Mouse (Mus musculus) kidney, adult 2 months (tissue): ENCODE results near the gene Dap.

ENCODE experiments used
- CTCF ChIP-seq: fragments of 200-500 bp; conservative IDR thresholded peaks from 2 replicates; pipeline ENCODE4 v1.5.1; 2011; ENCODE audit warnings: low read depth, mild to moderate bottlenecking, control low read depth, low read length, moderate library complexity, mixed read lengths; ENCODE audit not compliant: insufficient read depth, insufficient read length
- POLR2A ChIP-seq: fragments of 200-500 bp; IDR thresholded peaks from one replicate; pipeline ENCODE4 v1.6.1; 2011; ENCODE audit warnings: low read depth, low read length, control low read depth

DNA sequence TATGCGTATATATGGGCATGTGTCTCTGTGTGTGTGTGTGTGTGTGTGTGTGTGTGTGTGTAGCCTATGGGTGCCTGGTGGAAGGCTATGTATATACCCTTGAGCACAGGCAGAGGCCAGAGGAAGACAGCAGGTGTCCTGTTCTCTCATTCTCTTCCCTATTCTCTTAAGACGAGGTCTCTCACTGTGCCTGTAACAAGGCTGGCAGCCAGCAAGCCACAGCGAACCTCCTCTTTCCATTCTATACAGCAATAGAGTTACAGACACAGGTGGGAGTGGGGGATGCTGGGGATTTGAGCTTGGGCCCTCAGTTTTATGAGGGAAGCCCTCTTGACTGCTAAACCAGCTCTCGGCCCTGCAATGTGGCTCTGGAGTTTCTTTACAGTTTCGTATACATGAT, 55.9 kb downstream of the Dap start:
- no peak for TF ChIP-seq CTCF
- TF ChIP-seq POLR2A: no peak
